Mouse (Mus musculus): Measurements from ENCODE around the gene Elovl5.
"Not testable (repeated sequence)": the region's sequence is repeated elsewhere in the genome, so short reads cannot be mapped to it uniquely, and the experiment has no call there.

Elovl5 gene

GRCm38 (mm10) chr9:77954981-77955380, 37.8 kb downstream of the Elovl5 start:
- no peak for DNase-seq (ENCODE audit: low spot score)

GRCm38 (mm10) chr9:77955511-77955910, 38.3 kb downstream of the Elovl5 start:
- DNase-seq (ENCODE audit: low spot score) = no peak

DNA sequence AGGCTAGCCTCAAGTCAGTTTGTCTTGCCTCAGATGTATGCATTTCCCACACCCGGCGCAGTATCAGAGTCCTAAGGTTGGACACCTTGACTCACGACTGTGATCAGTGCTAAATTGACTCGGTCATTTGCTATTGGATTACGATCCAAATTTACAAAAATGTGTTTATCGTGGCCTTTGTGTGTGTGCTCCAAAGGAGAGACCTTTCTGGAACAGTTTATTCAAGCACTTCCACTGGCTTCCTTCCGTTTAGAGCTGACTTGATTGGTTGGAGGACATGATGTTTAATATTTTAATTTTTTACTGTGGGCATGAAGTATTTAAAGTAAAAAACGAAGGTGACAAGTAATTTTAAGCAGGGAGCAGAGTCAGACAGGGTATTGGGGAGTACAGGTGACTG, 38.8 kb downstream of the Elovl5 start:
- no peak for DNase-seq (ENCODE audit: low spot score)

DNA sequence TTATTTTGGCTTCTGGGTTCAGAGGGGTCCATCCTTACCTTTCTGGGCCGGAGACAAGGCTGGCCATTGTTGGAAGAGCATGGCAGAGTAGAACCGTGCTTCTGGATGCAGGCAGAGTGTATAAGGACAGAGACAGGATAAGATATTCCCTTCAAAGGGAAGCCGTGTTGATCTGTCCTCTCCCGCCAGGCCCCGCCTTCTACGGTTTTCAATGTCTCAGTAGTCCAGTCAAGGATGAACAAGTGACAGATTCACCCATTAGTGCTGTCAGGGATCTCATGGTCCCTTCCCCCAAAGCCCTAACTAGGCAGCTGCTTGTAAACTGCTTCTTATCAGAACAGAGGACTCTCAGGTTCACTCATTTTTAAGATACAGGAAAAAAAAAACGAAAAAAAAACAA, 41.2 kb downstream of the Elovl5 start:
- DNase-seq (ENCODE audit: low spot score) = no peak

DNA sequence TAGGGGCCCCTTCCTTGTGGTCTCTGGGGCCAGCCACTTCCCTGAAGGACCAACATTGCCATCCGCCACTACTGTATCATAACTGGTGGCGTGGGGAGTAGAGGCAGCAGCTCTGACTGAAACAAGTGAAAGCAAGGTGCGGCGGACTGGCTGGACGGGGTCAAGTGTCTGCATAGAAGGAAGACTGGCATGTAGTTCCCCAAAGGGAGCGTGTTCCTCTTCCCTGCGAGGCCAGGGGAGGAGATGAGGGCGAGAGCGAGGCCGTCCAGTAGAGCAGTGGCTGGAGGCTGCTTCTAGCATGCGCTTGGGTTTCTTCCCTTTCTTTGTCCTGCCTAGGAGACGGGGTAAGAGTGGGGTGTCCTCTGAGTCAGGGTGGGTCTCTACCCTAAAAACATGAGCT, 42.6 kb downstream of the Elovl5 start:
- DNase-seq (ENCODE audit: low spot score) = no peak

DNA sequence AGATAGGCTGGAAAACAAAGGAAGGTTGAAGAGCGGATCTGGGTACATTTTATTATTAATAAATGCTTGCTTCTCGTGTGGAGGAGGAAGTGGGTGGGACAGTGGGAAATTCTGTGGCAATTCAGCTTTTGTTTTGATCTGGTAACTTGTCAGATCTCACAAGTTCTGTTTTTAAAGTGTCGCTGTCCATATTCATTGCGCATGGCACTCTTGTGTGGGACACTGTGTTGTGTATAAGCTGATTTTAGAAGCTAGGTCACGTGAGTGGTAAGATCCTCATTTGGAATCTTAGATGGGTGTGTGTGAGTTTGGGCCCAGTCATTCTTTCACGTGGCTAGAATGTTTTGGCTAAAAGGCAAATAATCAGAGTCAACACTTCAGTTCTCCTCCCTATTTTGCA, 44.2 kb downstream of the Elovl5 start:
- no peak for DNase-seq (ENCODE audit: low spot score)

GRCm38 (mm10) chr9:77964084-77964483, 46.9 kb downstream of the Elovl5 start:
- DNase-seq (ENCODE audit: low spot score) = no peak

GRCm38 (mm10) chr9:77965287-77965686, 48.1 kb downstream of the Elovl5 start:
- DNase-seq (ENCODE audit: low spot score) = peak; percentile 23

DNA sequence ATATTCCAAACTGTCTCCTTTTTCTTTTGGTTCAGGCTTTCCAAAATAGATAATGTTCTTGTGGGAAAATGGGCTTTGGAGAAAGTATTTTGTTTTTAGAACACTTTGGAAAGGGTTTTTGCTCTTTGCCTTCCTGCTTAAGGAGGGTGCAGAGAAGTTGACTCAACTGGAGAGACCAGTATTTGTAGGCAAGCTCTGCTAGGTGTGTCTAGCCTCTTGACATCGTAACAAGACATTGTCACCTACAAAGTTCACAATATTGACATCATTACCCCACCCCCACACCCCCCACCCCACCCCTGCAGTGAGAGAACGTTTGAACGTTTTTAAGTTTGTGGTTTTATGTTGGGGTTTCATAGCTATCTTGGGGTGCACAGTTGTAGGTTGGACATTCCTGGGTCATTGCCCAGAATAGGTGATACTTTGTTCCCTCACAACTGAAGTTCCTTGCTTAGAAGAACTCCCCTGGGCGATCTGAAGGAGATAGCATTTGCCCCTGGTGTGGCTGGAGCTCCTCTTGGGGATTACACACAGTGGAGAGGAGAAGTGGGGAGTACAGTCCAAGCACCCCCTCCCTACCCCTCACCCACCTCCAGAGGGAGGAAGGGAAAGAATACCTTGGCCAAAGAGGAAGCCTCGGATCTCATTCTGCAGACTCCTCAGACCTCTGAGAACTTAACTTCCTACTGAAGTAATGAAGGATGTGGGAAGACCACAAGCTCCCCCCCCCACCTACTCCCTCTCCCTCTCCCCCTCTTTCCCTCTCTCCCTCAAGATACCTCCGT, 48.8 kb downstream of the Elovl5 start:
- DNase-seq (ENCODE audit: low spot score) = no peak

DNA sequence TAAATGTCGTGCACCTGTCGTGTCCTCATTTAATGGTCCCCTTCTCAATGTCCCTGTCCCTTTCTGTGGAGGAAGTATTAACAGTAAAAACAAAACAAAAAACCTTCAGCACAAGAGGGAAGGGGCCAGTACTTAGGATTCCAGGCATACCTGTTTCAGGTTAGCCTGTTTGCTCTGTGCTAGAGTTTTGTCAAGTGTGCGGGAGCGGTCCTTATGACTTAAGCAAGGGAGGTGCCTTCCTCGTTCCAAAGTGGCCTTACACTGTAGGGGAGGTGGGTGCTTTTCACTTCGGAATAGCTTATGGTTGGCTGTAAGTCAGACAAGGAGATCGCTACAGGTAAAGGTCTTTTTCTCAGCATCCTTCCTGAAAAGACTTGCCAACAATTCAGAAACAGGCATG, 49.7 kb downstream of the Elovl5 start:
- no peak for DNase-seq (ENCODE audit: low spot score)

DNA sequence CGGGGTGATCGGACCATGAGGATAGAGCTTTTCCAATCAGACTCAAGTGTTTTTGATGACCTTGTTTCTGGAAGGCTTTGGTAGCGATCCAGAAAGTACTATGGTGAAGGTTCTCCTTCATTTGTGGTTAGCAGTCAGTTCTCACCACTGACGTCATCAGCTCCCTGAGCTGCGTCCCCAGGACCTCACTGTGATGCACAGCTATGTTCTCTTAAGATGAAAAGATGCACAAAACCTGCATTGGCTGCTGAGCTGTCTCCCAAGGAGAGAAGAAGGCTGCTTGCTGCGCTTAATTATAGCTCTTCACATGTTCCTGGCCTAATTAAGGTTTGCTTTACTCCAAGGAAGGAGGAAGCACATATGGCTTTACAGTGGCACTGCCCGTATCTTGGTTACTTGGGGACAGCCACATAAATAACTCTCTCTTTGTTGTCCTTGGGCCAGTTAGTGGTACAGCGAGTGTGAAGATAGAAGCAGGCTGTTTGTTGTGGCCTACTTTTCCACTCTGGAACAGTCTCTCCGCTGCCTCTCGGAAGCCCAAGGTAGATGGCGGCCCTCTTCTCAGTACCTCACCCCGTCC, 50.5 kb downstream of the Elovl5 start:
- DNase-seq (ENCODE audit: low spot score) = no peak

- DNase-seq (ENCODE audit: low spot score) = no peak
Observed at GRCm38 (mm10) chr9:77969192-77969953, 52.2 kb downstream of the Elovl5 start.

GRCm38 (mm10) chr9:77979000-77979399, 61.8 kb downstream of the Elovl5 start:
- no peak for DNase-seq (ENCODE audit: low spot score)

DNA sequence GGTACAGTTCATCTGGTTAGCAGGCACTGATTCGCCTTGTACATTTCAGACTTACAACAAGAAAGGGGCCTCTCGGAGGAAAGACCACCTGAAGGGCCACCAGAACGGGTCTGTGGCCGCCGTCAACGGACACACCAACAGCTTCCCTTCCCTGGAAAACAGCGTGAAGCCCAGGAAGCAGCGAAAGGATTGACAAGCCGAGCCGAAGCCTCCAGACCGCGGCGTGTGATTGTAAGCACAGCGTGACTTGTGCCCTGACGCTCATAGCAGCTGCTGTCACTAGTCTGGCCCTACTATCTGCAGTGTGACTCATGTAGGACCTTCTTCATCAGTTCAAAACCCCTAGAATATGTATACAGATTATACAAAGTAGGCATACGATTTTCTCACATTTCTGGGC, 65.5 kb downstream of the Elovl5 start:
- DNase-seq (ENCODE audit: low spot score) = no peak

GRCm38 (mm10) chr9:77983521-77983920, 66.4 kb downstream of the Elovl5 start:
- no peak for DNase-seq (ENCODE audit: low spot score)

DNA sequence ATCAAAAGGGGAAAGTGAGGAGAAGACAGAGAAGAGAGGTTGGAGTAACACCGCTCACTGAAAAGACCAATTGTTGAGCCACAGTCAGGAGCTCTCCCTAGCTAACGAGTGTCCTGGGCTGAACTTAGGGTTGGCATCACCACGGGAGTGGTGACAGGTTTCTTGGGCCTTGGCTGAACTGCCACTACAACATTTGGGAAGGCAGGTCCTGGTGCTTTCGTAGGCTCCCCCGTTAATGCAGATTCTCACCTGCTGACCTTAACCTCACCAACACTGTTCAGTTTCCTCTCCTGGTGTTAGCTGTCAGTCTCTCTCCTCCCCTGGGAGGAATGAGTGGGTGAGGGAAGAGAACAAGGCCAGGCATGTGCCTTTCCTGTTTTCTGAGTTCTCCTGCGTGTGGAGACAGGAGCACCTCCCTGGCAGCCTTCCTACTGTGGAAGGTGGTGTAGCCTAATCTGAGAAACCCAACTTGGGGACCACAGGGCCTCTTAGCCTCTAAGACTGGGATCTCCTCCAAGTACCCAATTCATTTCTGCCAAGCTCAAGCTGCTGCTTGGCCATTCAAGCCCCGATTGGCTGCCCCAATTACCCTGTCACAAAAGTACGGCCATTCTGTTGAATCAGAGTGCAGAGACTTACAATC, 69.1 kb downstream of the Elovl5 start:
- no peak for DNase-seq (ENCODE audit: low spot score)

GRCm38 (mm10) chr9:77989626-77990025, 72.5 kb downstream of the Elovl5 start:
- no peak for DNase-seq (ENCODE audit: low spot score)

DNA sequence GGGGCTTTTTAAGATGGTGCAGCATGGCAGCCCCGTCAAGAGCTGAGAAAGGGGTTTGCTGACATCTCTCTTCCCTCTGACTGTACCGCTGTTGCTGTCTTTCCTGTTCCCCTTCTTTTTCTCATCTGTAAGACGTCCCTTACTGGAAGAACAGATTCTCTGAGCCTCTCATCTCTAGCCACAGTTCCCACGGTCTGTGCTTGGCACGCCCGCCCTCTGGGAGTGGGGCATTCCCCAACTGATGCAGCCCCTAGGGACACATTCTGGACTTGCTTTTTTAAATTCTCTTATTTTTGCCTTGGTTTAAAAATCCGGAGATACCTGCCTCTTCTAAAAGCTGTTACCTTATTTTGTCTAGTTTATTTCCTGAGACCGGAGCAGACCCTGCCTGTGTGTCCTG, 73.1 kb downstream of the Elovl5 start:
- DNase-seq (ENCODE audit: low spot score) = no peak

GRCm38 (mm10) chr9:77991650-77992049, 74.5 kb downstream of the Elovl5 start:
- DNase-seq (ENCODE audit: low spot score) = no peak

- no peak for DNase-seq (ENCODE audit: low spot score)
Observed at GRCm38 (mm10) chr9:77992276-77992675, 75.1 kb downstream of the Elovl5 start.

DNA sequence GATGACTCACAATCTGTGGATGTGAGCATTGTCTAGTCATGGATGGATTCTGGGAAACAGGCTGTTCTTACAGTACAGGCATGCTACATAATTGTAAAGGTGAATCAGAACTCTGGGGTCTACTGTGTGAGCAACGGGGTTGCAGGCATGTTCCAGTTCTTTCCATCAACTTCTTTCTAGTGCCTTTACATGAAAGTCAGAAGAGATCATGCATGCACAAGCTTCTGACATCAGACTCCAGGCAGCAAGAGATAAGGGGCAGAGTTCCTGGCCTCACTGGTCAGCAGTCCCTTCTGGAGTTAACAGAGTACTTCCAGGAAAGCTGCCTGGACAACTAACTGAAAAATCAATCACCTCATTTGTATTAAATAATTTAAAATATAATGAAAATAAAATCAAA, 75.9 kb downstream of the Elovl5 start:
- no peak for DNase-seq (ENCODE audit: low spot score)

- DNase-seq (ENCODE audit: low spot score) = not testable (repeated sequence)
Observed at GRCm38 (mm10) chr9:77993538-77994255, 76.5 kb downstream of the Elovl5 start.

Data from ovary, postnatal 36 days (tissue).